Mouse (Mus musculus) subcutaneous adipose tissue, adult 2 months (tissue): ENCODE results near the gene Churc1. TPM values are rescaled to one million over a fixed set of nuclear protein-coding genes. Genes with fewer than 3 reads are reported as not detected.

Experiments
- polyA plus RNA-seq: library from polyadenylated mRNA; depleted of rRNA; stranded (reverse); fragments of >200 nt; gene quantifications from 2 replicates; pipeline ENCODE4 v1.2.3, GENCODE M21; 2012; ENCODE audit warnings: low replicate concordance; rRNA removed

Churc1 gene
- 65.2 and 76.2 TPM in 2 replicates for polyA plus RNA-seq

GRCm38 (mm10) chr12:76765354-76765851 is at the start of gene Churc1, which contains the start of gene Fntb:
Gene Churc1, plus strand, starts transcription at chr12:76765538.
Gene Fntb, plus strand, starts transcription at chr12:76765589.

GRCm38 (mm10) chr12:76795350-76795749 is 30.0 kb downstream of the Churc1 start, which contains the start of gene Gpx2:
Gene Gpx2, minus strand, starts transcription at chr12:76795554.

GRCm38 (mm10) chr12:76822651-76823041 is 57.3 kb downstream of the Churc1 start, which contains the start of gene Rab15:
Gene Rab15, minus strand, starts transcription at chr12:76822908.

Other genes starting within 250 kb of the Churc1 start
- gene Plekhg3, start 234.6 kb upstream of the Churc1 start, polyA plus RNA-seq, result 32.0 and 58.4 TPM in 2 replicates
- 0.59 and 0.99 TPM in 2 replicates for gene Sptb, start 55.0 kb upstream of the Churc1 start, polyA plus RNA-seq
- 23.6 and 42.6 TPM in 2 replicates for gene Fntb, start 51 bp downstream of the Churc1 start, polyA plus RNA-seq
- gene Gpx2, start 30.0 kb downstream of the Churc1 start, polyA plus RNA-seq, result 73.6 TPM in 1 of 2 replicates, not detected in the other
- gene Rab15, start 57.4 kb downstream of the Churc1 start, polyA plus RNA-seq, result 1.2 and 10.1 TPM in 2 replicates
- 28.4 and 45.7 TPM in 2 replicates for gene Max, start 196.7 kb downstream of the Churc1 start, polyA plus RNA-seq